Mouse (Mus musculus) megakaryocyte, embryonic 14.5 days (primary cell): ENCODE data around the gene Miga2. TPM values are rescaled to one million over a fixed set of nuclear protein-coding genes. Genes with fewer than 3 reads are reported as not detected.

Source experiments
- H3K27me3 ChIP-seq: replicated peaks from 2 replicates; pipeline ENCODE3; 2012; ENCODE audit warnings: inconsistent platforms
- H3K36me3 ChIP-seq: replicated peaks from 2 replicates; pipeline ENCODE3; 2012; ENCODE audit warnings: low read length, inconsistent platforms, mixed read lengths
- H3K4me1 ChIP-seq: 2 replicates; pipeline ENCODE4 v1.6.1; 2012; ENCODE audit warnings: inconsistent platforms
- H3K4me3 ChIP-seq: replicated peaks from 2 replicates; pipeline ENCODE3; 2012; ENCODE audit warnings: moderate library complexity, mild to moderate bottlenecking, inconsistent platforms
- H3K9me3 ChIP-seq: 2 replicates; pipeline ENCODE4 v1.6.1; 2012; ENCODE audit warnings: inconsistent platforms
- FLI1 ChIP-seq: IDR thresholded peaks from 2 replicates; pipeline ENCODE4 v1.6.1; 2012; ENCODE audit warnings: low read length, inconsistent platforms, mixed read lengths
- GATA1 ChIP-seq: IDR thresholded peaks from 3 replicates; pipeline ENCODE4 v1.6.1; 2012; ENCODE audit warnings: mixed read lengths, low read length, inconsistent platforms, borderline replicate concordance
- polyA plus RNA-seq: library from polyadenylated mRNA; stranded (reverse); fragments of >175 nt; gene quantifications from 2 replicates; pipeline ENCODE4 v1.2.3, GENCODE M21; 2012; ENCODE audit warnings: low replicate concordance; ENCODE audit not compliant: insufficient read depth

The Miga2 gene
- polyA plus RNA-seq, 1 experiment, result 15.0 TPM

- H3K4me3 ChIP-seq, result peak overlapping the region; percentile 30
- H3K4me1 ChIP-seq, result peaks cover 53% of the 10 kb centered on the region
- H3K36me3 ChIP-seq, result peaks cover 93% of the 10 kb centered on the region
- no peaks in the 10 kb centered on the region for H3K9me3 ChIP-seq
- H3K27me3 ChIP-seq, result no peaks in the 10 kb centered on the region
- TF ChIP-seq GATA1 (no peak), FLI1 (no peak)
These were observed 13.7 kb downstream of the Miga2 start for GRCm38 (mm10) chr2:30377721-30378120.

DNA sequence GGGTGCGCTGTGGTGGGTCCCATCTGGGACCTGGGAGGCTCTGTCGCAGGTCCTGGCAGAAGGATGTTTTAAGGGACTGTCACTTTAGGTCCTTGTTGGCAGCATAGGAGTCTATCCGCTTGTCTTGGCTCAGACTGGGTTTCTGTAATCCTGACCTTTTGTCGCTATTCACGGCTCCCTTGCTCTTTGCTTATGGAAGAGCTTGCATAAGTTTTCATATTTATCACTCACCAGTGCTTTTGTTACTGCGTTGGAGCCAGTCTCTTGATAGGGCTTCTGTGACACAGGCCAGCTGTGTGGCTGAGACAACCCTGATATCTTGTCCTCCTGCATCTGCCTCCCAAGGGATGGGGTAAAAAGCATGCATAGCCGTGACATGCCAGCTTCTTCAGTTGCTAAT is 15.3 kb downstream of the Miga2 start:
- Histone ChIP-seq H3K4me3 (no peak overlapping the region), H3K4me1 (peaks cover 66% of the 10 kb centered on the region), H3K9me3 (no peaks in the 10 kb centered on the region), H3K27me3 (no peaks in the 10 kb centered on the region), H3K36me3 (peaks cover 95% of the 10 kb centered on the region)
- TF ChIP-seq GATA1, result no peak
- no peak for TF ChIP-seq FLI1

DNA sequence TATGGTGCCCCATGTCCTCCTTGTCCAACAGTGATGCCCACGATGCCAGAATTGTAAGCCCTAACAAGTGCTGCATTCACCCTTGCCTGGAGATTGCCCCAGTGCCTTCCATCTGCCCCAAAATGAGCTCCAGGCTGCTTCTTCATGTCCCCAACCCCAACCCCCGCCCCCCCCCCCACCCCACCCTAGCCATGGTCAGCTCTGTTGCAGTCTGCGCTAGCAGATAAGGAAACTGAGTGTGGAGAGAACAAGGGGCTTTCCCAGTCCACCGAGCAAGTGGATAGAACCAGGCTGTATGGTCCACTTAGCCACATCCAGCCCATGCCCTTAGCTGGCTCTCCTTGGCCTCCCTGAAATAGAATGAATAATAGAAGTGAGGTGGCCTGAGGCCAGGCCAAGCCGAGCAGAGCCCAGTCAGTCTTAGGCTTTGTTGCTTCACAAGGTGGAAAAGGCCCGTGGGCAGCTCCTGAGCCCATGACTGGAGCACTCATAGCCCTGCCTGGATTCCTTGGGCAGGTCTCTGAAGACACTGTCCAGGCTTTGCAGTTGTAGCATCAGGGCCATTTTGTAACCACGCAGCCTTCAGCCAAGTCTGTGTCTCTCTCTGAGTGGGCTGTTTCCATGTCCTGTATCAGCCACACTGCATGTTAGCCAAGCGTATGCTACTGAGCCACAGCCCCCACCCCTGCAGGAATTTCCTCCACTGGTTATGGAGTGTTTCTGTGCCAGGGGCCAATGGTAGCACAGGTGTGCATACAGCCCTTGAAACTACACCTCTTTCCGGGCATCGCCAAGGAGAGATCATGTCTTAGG is 16.7 kb downstream of the Miga2 start:
- Histone ChIP-seq H3K27me3 (no peaks in the 10 kb centered on the region), H3K4me1 (peaks cover 81% of the 10 kb centered on the region), H3K9me3 (peaks cover 5% of the 10 kb centered on the region), H3K36me3 (peaks cover 97% of the 10 kb centered on the region), H3K4me3 (peak overlapping the region; percentile 76)
- TF ChIP-seq GATA1 (no peak), FLI1 (no peak)

GRCm38 (mm10) chr2:30381377-30381725 is 17.3 kb downstream of the Miga2 start:
- TF ChIP-seq GATA1 (no peak), FLI1 (no peak)
- no peak overlapping the region for H3K4me3 ChIP-seq
- H3K36me3 ChIP-seq, result peaks cover 97% of the 10 kb centered on the region
- H3K4me1 ChIP-seq, result peaks cover 82% of the 10 kb centered on the region
- no peaks in the 10 kb centered on the region for H3K27me3 ChIP-seq
- H3K9me3 ChIP-seq, result peaks cover 8% of the 10 kb centered on the region

- H3K36me3 ChIP-seq, result peaks cover 88% of the 10 kb centered on the region
- H3K9me3 ChIP-seq, result peaks cover 19% of the 10 kb centered on the region
- H3K4me1 ChIP-seq, result peaks cover 58% of the 10 kb centered on the region
These were observed 20.8 kb downstream of the Miga2 start for GRCm38 (mm10) chr2:30384814-30385213.

GRCm38 (mm10) chr2:30385591-30385990 is 21.6 kb downstream of the Miga2 start:
- no peaks in the 10 kb centered on the region for H3K27me3 ChIP-seq
- H3K4me1 ChIP-seq, result peaks cover 53% of the 10 kb centered on the region
- H3K9me3 ChIP-seq, result peaks cover 19% of the 10 kb centered on the region
- peaks cover 82% of the 10 kb centered on the region for H3K36me3 ChIP-seq
- TF ChIP-seq GATA1, result no peak
- no peak for TF ChIP-seq FLI1
- peak overlapping the region; percentile 10 for H3K4me3 ChIP-seq

More at GRCm38 (mm10) chr2:30384814-30385213, 20.8 kb downstream of the Miga2 start:
- TF ChIP-seq FLI1 (no peak), GATA1 (no peak)
- Histone ChIP-seq H3K27me3 (no peaks in the 10 kb centered on the region), H3K4me3 (peak overlapping the region; percentile 38)

GRCm38 (mm10) chr2:30386913-30387312 is 22.9 kb downstream of the Miga2 start:
- TF ChIP-seq GATA1 (no peak), FLI1 (no peak)
- Histone ChIP-seq H3K4me1 (peaks cover 53% of the 10 kb centered on the region), H3K36me3 (peaks cover 70% of the 10 kb centered on the region), H3K27me3 (no peaks in the 10 kb centered on the region), H3K9me3 (peaks cover 19% of the 10 kb centered on the region), H3K4me3 (no peak overlapping the region)

GRCm38 (mm10) chr2:30389000-30389399 is 25.0 kb downstream of the Miga2 start:
- no peaks in the 10 kb centered on the region for H3K27me3 ChIP-seq
- peaks cover 19% of the 10 kb centered on the region for H3K9me3 ChIP-seq
- TF ChIP-seq GATA1 (no peak), FLI1 (no peak)
- peaks cover 50% of the 10 kb centered on the region for H3K4me1 ChIP-seq
- no peak overlapping the region for H3K4me3 ChIP-seq
- peaks cover 54% of the 10 kb centered on the region for H3K36me3 ChIP-seq

- peaks cover 56% of the 10 kb centered on the region for H3K4me1 ChIP-seq
- H3K4me3 ChIP-seq, result peak within 1 kb of the TSS; percentile 96
- TF ChIP-seq FLI1 (no peak), GATA1 (no peak)
- peaks cover 7% of the 10 kb centered on the region; the same call in 1 of the 2 replicates for H3K9me3 ChIP-seq
- peaks cover 52% of the 10 kb centered on the region for H3K36me3 ChIP-seq
- no peaks in the 10 kb centered on the region for H3K27me3 ChIP-seq
These were observed 28.1 kb downstream of the Miga2 start, which contains the start of gene Dolpp1 for GRCm38 (mm10) chr2:30392114-30392576. Gene Dolpp1, plus strand, starts transcription at chr2:30392254.

DNA sequence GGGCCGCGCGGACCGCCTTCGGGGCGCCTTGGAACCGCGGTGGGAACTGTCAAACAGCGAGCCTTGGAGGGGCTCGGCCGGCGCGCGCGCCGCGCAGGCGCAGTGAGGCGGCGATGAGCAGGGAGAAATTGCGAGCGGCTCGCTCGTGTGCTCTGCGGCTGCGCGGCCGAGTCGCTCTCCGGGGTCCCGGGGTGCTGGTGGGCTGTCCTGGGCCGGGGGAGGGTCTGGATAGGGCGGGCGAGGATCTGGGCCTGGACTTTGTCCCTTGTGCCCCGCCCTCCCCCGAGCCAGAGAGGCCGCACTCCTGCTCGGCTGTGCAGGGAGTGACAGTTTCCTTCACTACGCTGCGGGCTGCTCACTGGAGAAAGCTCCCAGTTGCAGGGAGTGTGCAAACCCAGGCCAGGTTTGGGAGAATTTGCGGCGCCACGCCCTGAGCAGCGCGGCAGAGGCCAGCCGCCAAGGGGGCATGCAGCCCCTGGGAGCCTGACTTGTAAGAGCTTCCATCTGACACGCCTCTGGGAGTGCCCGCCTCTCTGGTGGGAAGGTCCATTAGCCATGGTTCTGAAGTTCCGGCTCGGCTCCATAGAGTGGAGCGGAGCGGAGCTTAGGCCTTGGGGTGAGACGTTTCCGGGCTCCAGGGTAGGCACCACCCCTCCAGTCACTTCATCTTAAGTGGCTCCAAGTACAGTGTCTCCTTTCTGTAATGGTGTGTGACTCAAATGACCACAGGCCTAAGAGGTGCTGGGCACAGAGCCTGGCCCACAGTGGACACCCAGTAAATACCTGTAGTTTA is 28.7 kb downstream of the Miga2 start:
- Histone ChIP-seq H3K4me3 (peak overlapping the region; percentile 96), H3K36me3 (peaks cover 54% of the 10 kb centered on the region), H3K9me3 (peaks cover 7% of the 10 kb centered on the region; the same call in 1 of the 2 replicates), H3K27me3 (no peaks in the 10 kb centered on the region), H3K4me1 (peaks cover 56% of the 10 kb centered on the region)
- TF ChIP-seq GATA1 (no peak), FLI1 (no peak)
